Mouse (Mus musculus): ENCODE data around the gene Nfu1. TPM values are rescaled to one million over a fixed set of nuclear protein-coding genes. Genes with fewer than 3 reads are reported as not detected.

Gene Nfu1
- polyA plus RNA-seq (2012; ENCODE audit: insufficient read depth, insufficient read length, missing spikeins), result 182 and 220 TPM in 2 replicates

- peak within 1 kb of the TSS; percentile 95 for H3K27ac ChIP-seq (replicated peaks; ENCODE audit: low read depth, low read length)
- H3K4me3 ChIP-seq (ENCODE audit: insufficient read depth, low read depth, low read length), result peak within 1 kb of the TSS; percentile 93
- peaks cover 3% of the 10 kb centered on the region; the same call in 1 of the 2 replicates for H3K4me1 ChIP-seq (ENCODE audit: control insufficient read depth, insufficient read depth, insufficient read length, low read length)
These were observed at the start of gene Nfu1 for GRCm38 (mm10) chr6:87008887-87009286. TSS of gene Nfu1 (plus strand) at chr6:87009236.

GRCm38 (mm10) chr6:86963987-86964685, 44.9 kb upstream of the Nfu1 start:
- Histone ChIP-seq H3K27ac (replicated peaks; ENCODE audit: low read depth, low read length) (no peak overlapping the region), H3K4me1 (ENCODE audit: control insufficient read depth, insufficient read depth, insufficient read length, low read length) (no peaks in the 10 kb centered on the region), H3K4me3 (ENCODE audit: insufficient read depth, low read depth, low read length) (no peak overlapping the region)

- H3K4me1 ChIP-seq (ENCODE audit: control insufficient read depth, insufficient read depth, insufficient read length, low read length), result no peaks in the 10 kb centered on the region
- H3K4me3 ChIP-seq (ENCODE audit: insufficient read depth, low read depth, low read length), result no peak overlapping the region
- no peak overlapping the region for H3K27ac ChIP-seq (replicated peaks; ENCODE audit: low read depth, low read length)
These were observed 41.9 kb upstream of the Nfu1 start for GRCm38 (mm10) chr6:86967166-86967565.

GRCm38 (mm10) chr6:86973956-86974355, 35.1 kb upstream of the Nfu1 start:
- Histone ChIP-seq H3K4me3 (ENCODE audit: insufficient read depth, low read depth, low read length) (no peak overlapping the region), H3K27ac (replicated peaks; ENCODE audit: low read depth, low read length) (no peak overlapping the region), H3K4me1 (ENCODE audit: control insufficient read depth, insufficient read depth, insufficient read length, low read length) (no peaks in the 10 kb centered on the region)

- H3K4me1 ChIP-seq (ENCODE audit: control insufficient read depth, insufficient read depth, insufficient read length, low read length), result no peaks in the 10 kb centered on the region
- no peak overlapping the region for H3K4me3 ChIP-seq (ENCODE audit: insufficient read depth, low read depth, low read length)
- no peak overlapping the region for H3K27ac ChIP-seq (replicated peaks; ENCODE audit: low read depth, low read length)
These were observed 30.7 kb upstream of the Nfu1 start for GRCm38 (mm10) chr6:86978156-86978908.

GRCm38 (mm10) chr6:86978909-86979265, 30.1 kb upstream of the Nfu1 start:
- Histone ChIP-seq H3K4me1 (ENCODE audit: control insufficient read depth, insufficient read depth, insufficient read length, low read length) (no peaks in the 10 kb centered on the region), H3K4me3 (ENCODE audit: insufficient read depth, low read depth, low read length) (no peak overlapping the region), H3K27ac (replicated peaks; ENCODE audit: low read depth, low read length) (no peak overlapping the region)

- H3K4me3 ChIP-seq (ENCODE audit: insufficient read depth, low read depth, low read length), result no peak overlapping the region
- H3K27ac ChIP-seq (replicated peaks; ENCODE audit: low read depth, low read length), result no peak overlapping the region
- no peaks in the 10 kb centered on the region for H3K4me1 ChIP-seq (ENCODE audit: control insufficient read depth, insufficient read depth, insufficient read length, low read length)
These were observed 27.8 kb upstream of the Nfu1 start for GRCm38 (mm10) chr6:86981206-86981605.

GRCm38 (mm10) chr6:86985314-86986106, 23.5 kb upstream of the Nfu1 start:
- Histone ChIP-seq H3K4me3 (ENCODE audit: insufficient read depth, low read depth, low read length) (no peak overlapping the region), H3K4me1 (ENCODE audit: control insufficient read depth, insufficient read depth, insufficient read length, low read length) (no peaks in the 10 kb centered on the region), H3K27ac (replicated peaks; ENCODE audit: low read depth, low read length) (no peak overlapping the region)

GRCm38 (mm10) chr6:86989576-86989975, 19.5 kb upstream of the Nfu1 start:
- Histone ChIP-seq H3K4me3 (ENCODE audit: insufficient read depth, low read depth, low read length) (no peak overlapping the region), H3K4me1 (ENCODE audit: control insufficient read depth, insufficient read depth, insufficient read length, low read length) (no peaks in the 10 kb centered on the region), H3K27ac (replicated peaks; ENCODE audit: low read depth, low read length) (no peak overlapping the region)

- no peak overlapping the region for H3K27ac ChIP-seq (replicated peaks; ENCODE audit: low read depth, low read length)
- no peaks in the 10 kb centered on the region for H3K4me1 ChIP-seq (ENCODE audit: control insufficient read depth, insufficient read depth, insufficient read length, low read length)
- no peak overlapping the region for H3K4me3 ChIP-seq (ENCODE audit: insufficient read depth, low read depth, low read length)
These were observed 18.0 kb upstream of the Nfu1 start for GRCm38 (mm10) chr6:86991041-86991440.

GRCm38 (mm10) chr6:86992349-86992748, 16.7 kb upstream of the Nfu1 start:
- Histone ChIP-seq H3K27ac (replicated peaks; ENCODE audit: low read depth, low read length) (no peak overlapping the region), H3K4me1 (ENCODE audit: control insufficient read depth, insufficient read depth, insufficient read length, low read length) (no peaks in the 10 kb centered on the region), H3K4me3 (ENCODE audit: insufficient read depth, low read depth, low read length) (no peak overlapping the region)

- H3K27ac ChIP-seq (replicated peaks; ENCODE audit: low read depth, low read length), result no peak overlapping the region
- no peak overlapping the region for H3K4me3 ChIP-seq (ENCODE audit: insufficient read depth, low read depth, low read length)
- no peaks in the 10 kb centered on the region for H3K4me1 ChIP-seq (ENCODE audit: control insufficient read depth, insufficient read depth, insufficient read length, low read length)
These were observed 14.8 kb upstream of the Nfu1 start for GRCm38 (mm10) chr6:86994254-86994653.

GRCm38 (mm10) chr6:86996629-86997307, 12.3 kb upstream of the Nfu1 start:
- no peaks in the 10 kb centered on the region for H3K4me1 ChIP-seq (ENCODE audit: control insufficient read depth, insufficient read depth, insufficient read length, low read length)
- no peak overlapping the region for H3K4me3 ChIP-seq (ENCODE audit: insufficient read depth, low read depth, low read length)
- no peak overlapping the region for H3K27ac ChIP-seq (replicated peaks; ENCODE audit: low read depth, low read length)

GRCm38 (mm10) chr6:86997360-86997759, 11.7 kb upstream of the Nfu1 start:
- no peak overlapping the region for H3K27ac ChIP-seq (replicated peaks; ENCODE audit: low read depth, low read length)
- no peaks in the 10 kb centered on the region for H3K4me1 ChIP-seq (ENCODE audit: control insufficient read depth, insufficient read depth, insufficient read length, low read length)
- H3K4me3 ChIP-seq (ENCODE audit: insufficient read depth, low read depth, low read length), result no peak overlapping the region

- Histone ChIP-seq H3K27ac (replicated peaks; ENCODE audit: low read depth, low read length) (no peak overlapping the region), H3K4me3 (ENCODE audit: insufficient read depth, low read depth, low read length) (no peak overlapping the region), H3K4me1 (ENCODE audit: control insufficient read depth, insufficient read depth, insufficient read length, low read length) (no peaks in the 10 kb centered on the region)
These were observed 7.0 kb upstream of the Nfu1 start for GRCm38 (mm10) chr6:87001995-87002394.

All from brown adipose tissue, adult 24 weeks (tissue).